Mouse (Mus musculus) ES-Bruce4 (cell line): ENCODE measurements around the gene Natd1. TPM values are rescaled to one million over a fixed set of nuclear protein-coding genes. Genes with fewer than 3 reads are reported as not detected.

Experiments used
- H3K27ac ChIP-seq: 2 replicates; pipeline ENCODE4 v1.5.1; 2012; ENCODE audit warnings: low read length, inconsistent platforms; ENCODE audit not compliant: insufficient read depth
- H3K27me3 ChIP-seq: 2 replicates; pipeline ENCODE4 v1.6.1; 2012; ENCODE audit warnings: mild to moderate bottlenecking, low read length, inconsistent platforms; ENCODE audit not compliant: control insufficient read depth, poor library complexity, insufficient read depth, severe bottlenecking
- H3K36me3 ChIP-seq: 2 replicates; pipeline ENCODE4 v1.6.1; 2012; ENCODE audit warnings: inconsistent platforms, mild to moderate bottlenecking, low read length, moderate library complexity; ENCODE audit not compliant: control insufficient read depth, poor library complexity, insufficient read depth, severe bottlenecking
- H3K4me1 ChIP-seq: one replicate; pipeline ENCODE4 v1.8.1; 2011; ENCODE audit warnings: low read length; ENCODE audit not compliant: control insufficient read depth, insufficient read depth
- H3K4me3 ChIP-seq: 2 replicates; pipeline ENCODE4 v1.5.1; 2011; ENCODE audit warnings: low read depth, mild to moderate bottlenecking, low read length
- H3K9ac ChIP-seq: 2 replicates; pipeline ENCODE4 v1.6.1; 2012; ENCODE audit warnings: low read depth, mild to moderate bottlenecking, inconsistent platforms; ENCODE audit not compliant: poor library complexity, severe bottlenecking
- H3K9me3 ChIP-seq: replicated peaks from 2 replicates; pipeline ENCODE4 v1.6.1; 2012; ENCODE audit warnings: mild to moderate bottlenecking, low read length, inconsistent platforms; ENCODE audit not compliant: control insufficient read depth, poor library complexity, insufficient read depth, severe bottlenecking
- CTCF ChIP-seq: IDR thresholded peaks from one replicate; pipeline ENCODE4 v1.8.1; 2011; ENCODE audit warnings: low read depth, low read length
- EP300 ChIP-seq: IDR thresholded peaks from 2 replicates; pipeline ENCODE4 v1.6.1; 2011; ENCODE audit warnings: low read depth, low read length; ENCODE audit not compliant: insufficient read depth
- POLR2A ChIP-seq: IDR thresholded peaks from one replicate; pipeline ENCODE4 v1.8.1; 2011; ENCODE audit warnings: low read length; ENCODE audit not compliant: insufficient read depth
- polyA plus RNA-seq: library from polyadenylated mRNA; stranded (reverse); fragments of >200 nt; gene quantifications from 2 replicates; pipeline ENCODE4 v1.2.4, GENCODE M21; 2011; ENCODE audit warnings: low read depth; ENCODE audit not compliant: missing spikeins, insufficient read depth, insufficient read length

Natd1 gene
- polyA plus RNA-seq, 1 experiment, result 20.5 TPM

- Histone ChIP-seq H3K4me1 (no peaks in the 10 kb centered on the region), H3K9me3 (no peaks in the 10 kb centered on the region), H3K27ac (no peak overlapping the region), H3K27me3 (no peaks in the 10 kb centered on the region), H3K36me3 (peaks cover 30% of the 10 kb centered on the region), H3K9ac (no peak overlapping the region), H3K4me3 (no peak overlapping the region)
- TF ChIP-seq POLR2A (no peak), EP300 (no peak), CTCF (no peak)
These were observed 46.6 kb downstream of the Natd1 start for GRCm38 (mm10) chr11:60867904-60868303.

GRCm38 (mm10) chr11:60867456-60867855, 47.1 kb downstream of the Natd1 start:
- no peak for TF ChIP-seq EP300
- TF ChIP-seq POLR2A, result no peak
- TF ChIP-seq CTCF, result no peak
- Histone ChIP-seq H3K4me1 (no peaks in the 10 kb centered on the region), H3K9me3 (no peaks in the 10 kb centered on the region), H3K27me3 (no peaks in the 10 kb centered on the region), H3K9ac (no peak overlapping the region), H3K27ac (no peak overlapping the region), H3K36me3 (peaks cover 27% of the 10 kb centered on the region), H3K4me3 (no peak overlapping the region)

GRCm38 (mm10) chr11:60866021-60866420, 48.5 kb downstream of the Natd1 start:
- H3K9me3 ChIP-seq, result no peaks in the 10 kb centered on the region
- no peaks in the 10 kb centered on the region for H3K4me1 ChIP-seq
- H3K27ac ChIP-seq, result no peak overlapping the region
- no peaks in the 10 kb centered on the region for H3K27me3 ChIP-seq
- H3K4me3 ChIP-seq, result no peak overlapping the region
- TF ChIP-seq POLR2A (no peak), CTCF (no peak), EP300 (no peak)
- peaks cover 31% of the 10 kb centered on the region for H3K36me3 ChIP-seq
- no peak overlapping the region for H3K9ac ChIP-seq

GRCm38 (mm10) chr11:60864916-60865315, 49.6 kb downstream of the Natd1 start:
- 0 out of 2 replicates have a peak overlapping the region, but pooled peaks have one; percentile 5 for H3K27ac ChIP-seq
- no peaks in the 10 kb centered on the region for H3K27me3 ChIP-seq
- no peaks in the 10 kb centered on the region for H3K4me1 ChIP-seq
- no peaks in the 10 kb centered on the region for H3K9me3 ChIP-seq
- no peak overlapping the region for H3K9ac ChIP-seq
- H3K36me3 ChIP-seq, result peaks cover 30% of the 10 kb centered on the region
- H3K4me3 ChIP-seq, result no peak overlapping the region
- TF ChIP-seq CTCF (no peak), POLR2A (no peak), EP300 (no peak)

GRCm38 (mm10) chr11:60864166-60864565, 50.4 kb downstream of the Natd1 start:
- H3K36me3 ChIP-seq, result peaks cover 30% of the 10 kb centered on the region
- no peaks in the 10 kb centered on the region for H3K9me3 ChIP-seq
- no peaks in the 10 kb centered on the region for H3K4me1 ChIP-seq
- H3K9ac ChIP-seq, result no peak overlapping the region
- TF ChIP-seq POLR2A (no peak), EP300 (no peak), CTCF (no peak)
- no peak overlapping the region for H3K4me3 ChIP-seq
- no peaks in the 10 kb centered on the region for H3K27me3 ChIP-seq
- peak overlapping the region; percentile 79 for H3K27ac ChIP-seq

- Histone ChIP-seq H3K27me3 (no peaks in the 10 kb centered on the region), H3K9me3 (no peaks in the 10 kb centered on the region), H3K4me1 (no peaks in the 10 kb centered on the region), H3K9ac (no peak overlapping the region), H3K4me3 (no peak overlapping the region), H3K36me3 (peaks cover 30% of the 10 kb centered on the region), H3K27ac (peak overlapping the region; percentile 18; the same call in 1 of the 2 replicates)
- no peak for TF ChIP-seq CTCF
- no peak for TF ChIP-seq EP300
- TF ChIP-seq POLR2A, result no peak
These were observed 51.4 kb downstream of the Natd1 start for GRCm38 (mm10) chr11:60863196-60863595.
